Mouse (Mus musculus): ENCODE results near the gene Gpr12.
"Not testable (repeated sequence)": the region's sequence is repeated elsewhere in the genome, so short reads cannot be mapped to it uniquely, and the experiment has no call there.

Gene Gpr12

DNA sequence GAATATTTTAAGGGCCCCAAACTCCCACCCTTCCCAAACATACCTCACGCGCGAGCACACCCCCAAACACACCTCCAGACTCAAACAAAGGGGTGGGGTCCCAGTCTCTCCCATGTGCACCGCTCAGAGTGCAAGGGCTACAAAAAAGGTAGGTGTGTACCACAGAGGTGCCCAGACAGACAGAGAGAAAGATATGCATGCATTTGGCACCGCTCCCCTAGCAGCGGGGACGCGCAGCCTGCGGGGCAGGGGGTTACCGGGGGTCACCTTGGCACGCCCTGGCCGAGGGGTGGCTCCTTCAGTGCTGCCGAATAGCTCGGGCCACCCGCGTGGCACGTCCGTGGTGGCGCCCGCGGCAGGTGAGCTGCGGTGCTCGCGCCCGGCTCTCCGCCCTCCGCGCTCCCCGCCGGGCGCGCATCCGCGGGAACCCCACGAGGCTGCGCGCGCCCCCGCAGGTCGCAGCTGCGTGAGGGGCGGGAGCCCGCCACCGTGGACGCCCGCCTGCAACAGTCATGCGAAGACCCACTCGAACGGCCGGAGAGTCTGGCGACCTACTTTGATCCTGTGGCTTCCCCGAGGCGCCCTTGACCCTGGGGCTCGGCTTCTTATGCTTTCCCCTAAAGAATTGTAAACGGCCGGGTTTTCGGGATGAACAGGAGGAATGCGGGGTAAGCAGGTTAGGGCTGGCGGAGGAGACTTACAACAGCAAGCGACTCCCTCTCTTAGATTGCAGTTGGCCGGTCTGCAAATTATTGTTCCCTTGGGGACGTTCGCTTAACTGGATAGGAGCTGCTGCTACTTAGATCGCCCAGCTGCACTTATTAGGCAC is at the start of gene Gpr12:
Gene Gpr12, minus strand, starts transcription at position 762 of the 829 bp plus-strand sequence.
- DNase-seq (ENCODE audit: extremely low spot score) = peak; percentile 51

DNA sequence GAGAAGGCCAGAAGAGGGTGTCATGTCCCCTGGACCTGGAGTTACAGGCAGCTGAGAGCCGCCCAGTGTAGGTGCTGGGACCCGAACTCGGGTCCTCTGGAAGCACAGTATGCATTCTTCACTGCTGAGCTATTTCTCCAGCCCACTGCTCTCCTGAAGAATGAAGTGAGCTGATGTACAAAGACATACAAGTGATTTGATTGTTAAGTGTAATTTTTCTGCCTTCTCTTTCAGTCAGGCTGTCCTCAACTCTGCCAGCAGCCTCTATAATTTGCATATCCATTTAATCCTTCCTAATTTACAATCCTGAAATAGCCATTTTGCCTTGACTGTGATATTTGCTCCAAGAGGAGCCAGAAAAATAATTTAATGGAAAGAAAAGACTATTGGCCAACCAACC is 46.6 kb upstream of the Gpr12 start:
- no peak for DNase-seq (ENCODE audit: extremely low spot score)

DNA sequence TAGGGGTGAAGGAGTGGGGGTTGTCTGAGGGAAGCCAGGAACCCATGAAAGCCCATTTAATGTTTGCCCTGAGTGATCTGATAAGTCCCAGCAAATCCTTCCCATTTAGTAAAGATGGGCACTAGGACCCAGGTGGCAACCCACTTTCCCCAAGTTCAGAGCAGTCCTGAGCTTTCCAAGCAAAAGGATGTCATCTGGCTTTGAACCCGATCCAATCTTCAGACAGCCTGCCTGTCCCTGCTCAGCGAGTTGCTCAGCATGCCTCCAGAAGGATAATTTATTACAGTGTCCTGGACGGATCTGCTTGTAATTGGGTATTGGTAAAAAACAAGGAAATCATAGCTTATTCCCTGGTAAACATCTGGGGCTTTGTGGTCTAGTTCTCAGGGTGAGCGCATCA is 45.9 kb upstream of the Gpr12 start:
- no peak for DNase-seq (ENCODE audit: extremely low spot score)

DNA sequence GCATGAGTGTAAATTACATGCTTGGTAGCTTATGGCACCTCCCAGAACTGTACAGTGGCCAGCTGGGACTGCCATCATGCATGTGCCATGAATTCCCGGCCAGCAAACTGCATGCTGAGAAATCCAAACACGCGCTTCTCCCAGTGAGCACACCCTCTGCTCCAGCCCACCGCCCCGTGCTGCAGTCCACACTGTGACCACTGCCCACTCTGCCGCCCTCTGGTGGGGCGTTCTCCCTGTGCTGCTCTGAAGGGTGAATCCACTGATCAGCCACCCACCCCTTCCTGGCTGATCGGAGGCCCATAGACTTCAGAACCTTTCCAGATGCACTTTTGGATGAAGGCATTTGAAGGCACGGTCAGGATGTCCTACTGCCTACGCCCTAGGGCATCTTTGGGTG is 44.6 kb upstream of the Gpr12 start:
- no peak for DNase-seq (ENCODE audit: extremely low spot score)

DNA sequence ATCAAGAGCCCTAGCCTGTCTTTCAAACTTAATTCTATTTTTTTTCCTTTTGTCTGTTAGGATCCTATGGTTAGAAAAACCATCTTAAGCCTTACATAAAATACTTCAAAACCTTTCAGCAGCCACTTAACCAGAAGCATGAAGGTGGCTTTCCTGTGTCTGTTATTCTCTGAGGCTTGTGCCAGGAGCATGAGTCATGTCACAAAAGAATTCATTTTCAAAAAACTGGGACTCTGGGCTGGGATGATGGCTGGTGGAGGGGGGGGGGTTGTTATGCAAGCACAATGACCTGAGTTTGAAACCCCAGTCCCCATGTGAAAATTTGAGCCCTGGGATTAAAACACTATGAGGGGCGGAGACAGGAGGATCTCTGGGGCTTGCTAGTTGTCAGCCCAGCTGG is 43.8 kb upstream of the Gpr12 start:
- DNase-seq (ENCODE audit: extremely low spot score) = no peak

DNA sequence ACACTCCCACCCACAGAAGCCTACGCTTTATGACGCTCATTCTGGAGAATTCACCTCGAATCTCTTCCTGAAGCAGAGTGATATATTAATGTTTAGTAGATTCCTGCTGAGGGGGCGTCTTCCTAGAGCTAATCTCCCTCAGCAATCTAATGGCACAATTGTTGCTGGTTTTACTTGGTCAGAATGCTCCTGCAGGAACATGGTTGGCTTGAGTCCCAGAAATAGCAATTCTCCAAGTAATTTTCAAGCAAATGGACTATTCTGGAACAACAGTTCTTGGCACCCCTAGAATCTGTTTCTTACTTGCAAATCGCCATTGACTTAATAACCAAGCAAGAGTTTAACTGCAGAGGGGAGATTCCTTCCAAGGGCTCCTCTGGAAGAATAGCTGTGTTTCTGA is 42.9 kb upstream of the Gpr12 start:
- DNase-seq (ENCODE audit: extremely low spot score) = no peak

DNA sequence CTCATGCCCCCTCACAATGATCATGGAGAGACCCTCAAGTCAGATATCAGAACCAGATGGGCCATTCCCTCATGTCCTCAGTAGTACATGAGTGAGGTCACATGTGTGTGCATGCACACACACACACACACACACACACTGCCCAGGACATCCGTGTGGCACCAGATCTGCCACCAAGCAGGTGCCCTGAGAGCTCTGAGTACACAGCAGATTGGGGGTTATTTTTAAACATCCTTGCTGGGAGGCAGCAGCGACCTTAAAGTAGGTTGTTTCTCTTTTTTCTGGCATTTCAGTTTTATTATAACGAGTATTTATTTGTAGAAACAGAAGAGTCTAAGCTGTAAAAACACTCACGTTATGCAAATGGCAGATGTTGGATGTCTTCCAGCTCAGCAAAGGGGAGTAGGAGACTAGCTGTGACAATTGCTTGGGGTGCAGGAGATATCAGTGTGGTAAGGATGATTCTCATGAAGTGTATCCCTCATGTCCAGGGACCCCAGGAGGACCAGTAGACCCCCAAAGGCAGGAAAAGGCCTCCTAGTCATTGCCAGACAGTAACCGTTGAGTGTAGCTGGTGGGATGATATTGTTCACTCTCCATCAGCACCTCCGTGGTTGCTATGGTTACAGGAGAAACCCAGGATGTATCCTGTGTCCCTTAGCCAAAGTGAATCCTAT is 40.7 kb upstream of the Gpr12 start:
- DNase-seq (ENCODE audit: extremely low spot score) = no peak

DNA sequence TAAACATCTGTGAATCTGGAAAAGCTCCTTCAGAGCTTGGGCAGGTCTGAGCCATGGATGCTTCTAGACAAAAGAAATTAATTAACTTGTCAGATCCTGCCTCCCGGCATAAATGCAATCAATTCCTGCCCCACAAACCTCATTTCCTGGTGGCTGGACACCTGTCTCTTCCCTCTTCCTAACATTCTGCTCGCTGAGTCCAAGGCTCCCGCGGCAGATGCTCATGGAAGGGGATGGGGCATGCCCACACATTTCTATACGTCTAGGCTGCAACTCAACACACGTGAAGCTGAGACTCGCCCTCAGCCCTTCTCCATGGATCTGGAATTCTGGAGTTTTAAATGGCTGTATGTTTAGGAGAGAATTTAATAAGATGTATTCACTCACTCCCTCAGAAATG is 26.8 kb upstream of the Gpr12 start:
- no peak for DNase-seq (ENCODE audit: extremely low spot score)

DNA sequence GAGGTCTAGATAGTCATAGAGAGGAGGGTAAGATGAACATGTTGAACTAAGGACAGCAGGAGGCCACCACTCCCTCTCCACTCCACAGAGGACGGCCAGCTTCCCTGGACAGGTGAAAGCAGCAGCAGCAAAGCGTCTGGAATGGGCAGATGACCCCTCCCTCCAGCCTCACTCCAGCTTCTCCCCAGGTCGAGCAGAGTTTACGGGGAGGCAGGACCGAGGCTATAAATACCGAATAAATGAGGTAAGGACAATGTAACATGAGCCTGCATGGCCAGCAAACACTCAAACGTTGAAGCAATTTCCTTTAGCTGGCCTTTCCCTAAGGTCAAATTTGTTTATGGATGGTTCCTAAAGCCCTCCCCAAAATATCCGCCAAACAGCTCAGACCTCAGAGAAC is 26.0 kb upstream of the Gpr12 start:
- no peak for DNase-seq (ENCODE audit: extremely low spot score)

DNA sequence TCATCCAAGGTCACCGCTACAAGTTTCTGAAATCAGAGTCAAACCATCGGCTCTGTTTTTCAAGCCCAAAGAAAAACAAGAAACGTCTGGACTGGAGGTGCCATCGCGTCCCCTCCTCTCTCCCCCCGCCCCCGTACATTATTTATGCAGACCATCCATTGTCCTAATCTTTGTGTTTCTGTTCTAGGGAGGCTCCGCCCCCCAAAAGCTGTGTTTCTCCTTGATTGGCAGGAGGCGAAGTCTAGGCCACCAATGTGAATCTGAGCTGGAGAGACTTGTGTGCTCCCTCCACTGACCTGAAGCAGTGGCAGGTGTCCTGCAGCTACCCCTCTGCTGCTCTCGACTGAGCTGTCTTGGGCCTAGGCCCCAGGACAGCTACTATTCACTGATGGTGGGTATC is 24.6 kb upstream of the Gpr12 start:
- DNase-seq (ENCODE audit: extremely low spot score) = peak; percentile 28

DNA sequence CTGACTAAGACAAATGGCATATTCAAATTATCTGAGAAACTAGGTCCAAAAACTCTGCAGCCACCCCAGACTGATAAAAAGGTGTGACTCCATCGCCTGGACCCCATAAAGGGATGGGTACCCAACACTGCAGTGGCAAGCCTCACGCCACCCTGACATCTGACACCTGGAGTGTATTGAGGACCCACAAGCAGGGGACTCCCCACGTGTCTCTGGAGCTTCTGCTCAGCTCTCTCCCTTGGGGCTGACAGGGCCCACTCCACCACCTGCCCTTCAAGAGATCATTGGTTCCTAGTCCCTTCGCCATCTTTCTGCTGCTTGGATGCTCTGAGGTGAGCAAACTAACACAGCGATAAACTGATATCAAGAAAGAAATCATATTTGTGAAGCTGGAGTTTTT is 22.8 kb upstream of the Gpr12 start:
- no peak for DNase-seq (ENCODE audit: extremely low spot score)

DNA sequence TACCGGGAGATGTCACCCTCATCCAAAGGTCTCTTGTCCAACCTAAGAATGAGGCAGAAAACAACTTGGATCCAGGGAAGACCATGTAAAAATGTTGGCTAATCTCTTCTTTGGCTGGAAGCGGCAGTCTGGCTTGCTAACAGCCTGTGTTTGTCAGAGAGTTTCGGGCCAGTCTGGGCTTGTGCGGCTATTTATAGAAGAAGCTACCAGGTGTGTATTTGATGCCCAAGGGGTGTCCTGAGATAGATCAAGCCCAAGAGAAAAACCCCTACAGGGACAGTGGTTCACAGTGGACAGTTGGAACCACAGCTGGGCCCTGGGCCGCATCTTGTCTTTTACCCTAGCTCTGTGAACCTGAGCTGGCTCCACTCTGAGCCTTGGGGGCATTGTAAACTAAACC is 21.9 kb upstream of the Gpr12 start:
- no peak for DNase-seq (ENCODE audit: extremely low spot score)

DNA sequence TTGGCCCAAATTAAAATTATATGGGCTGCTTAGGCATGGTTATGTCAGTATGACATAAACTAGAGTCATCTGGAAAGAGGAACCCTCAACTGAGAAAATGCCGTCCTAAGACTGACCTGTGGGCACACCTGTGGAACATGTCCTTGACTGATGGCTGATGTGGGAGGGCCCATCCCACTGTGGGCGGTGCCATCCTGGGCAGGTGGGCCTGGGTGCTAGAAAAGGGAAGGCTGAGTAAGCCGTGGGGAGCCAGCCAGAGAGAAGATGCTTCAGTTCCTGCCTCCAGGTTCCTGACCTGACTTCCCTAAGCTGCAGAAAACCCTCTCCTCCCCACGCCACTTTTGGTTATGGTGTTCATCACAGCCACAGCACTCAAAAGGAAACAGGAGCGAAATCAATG is 21.2 kb upstream of the Gpr12 start:
- no peak for DNase-seq (ENCODE audit: extremely low spot score)

DNA sequence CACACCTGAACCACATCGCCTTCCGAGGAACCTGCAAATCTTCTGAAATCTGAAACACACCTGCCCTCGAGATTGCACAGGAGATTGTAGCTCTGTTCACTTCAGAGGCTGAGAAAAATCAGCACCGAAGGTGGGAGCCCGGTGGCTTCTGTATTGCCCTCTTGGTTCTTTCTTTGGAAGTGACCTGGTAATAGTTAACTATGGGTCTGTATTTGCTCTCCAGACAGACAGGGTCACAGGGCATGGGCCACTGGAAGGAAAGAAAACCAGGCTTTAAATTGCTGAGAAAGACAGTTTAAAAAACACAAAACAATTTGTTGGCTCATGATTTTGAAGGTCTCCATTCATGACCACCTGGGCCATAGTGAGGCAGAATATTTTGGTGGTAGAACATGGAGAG is 14.9 kb upstream of the Gpr12 start:
- no peak for DNase-seq (ENCODE audit: extremely low spot score)

DNA sequence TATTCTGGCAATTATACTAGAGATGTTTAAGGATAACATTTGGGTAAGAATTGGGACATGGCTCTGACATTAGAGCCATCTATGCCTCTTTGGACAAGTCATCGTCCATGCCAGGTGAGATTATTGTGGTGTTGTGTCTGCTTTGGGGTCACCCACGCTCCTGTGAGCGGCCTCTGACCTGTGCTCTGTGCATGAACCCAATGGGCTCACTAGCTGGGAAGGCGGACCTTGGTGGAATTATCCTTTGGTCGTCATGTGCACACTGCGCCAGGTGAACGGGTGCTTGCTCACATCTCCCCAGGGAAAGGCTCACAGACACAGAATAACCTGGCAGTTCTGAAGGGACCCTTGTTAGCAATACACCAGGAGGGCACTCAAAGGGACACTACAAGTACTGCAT is 14.2 kb upstream of the Gpr12 start:
- not testable (repeated sequence) for DNase-seq (ENCODE audit: extremely low spot score)

DNA sequence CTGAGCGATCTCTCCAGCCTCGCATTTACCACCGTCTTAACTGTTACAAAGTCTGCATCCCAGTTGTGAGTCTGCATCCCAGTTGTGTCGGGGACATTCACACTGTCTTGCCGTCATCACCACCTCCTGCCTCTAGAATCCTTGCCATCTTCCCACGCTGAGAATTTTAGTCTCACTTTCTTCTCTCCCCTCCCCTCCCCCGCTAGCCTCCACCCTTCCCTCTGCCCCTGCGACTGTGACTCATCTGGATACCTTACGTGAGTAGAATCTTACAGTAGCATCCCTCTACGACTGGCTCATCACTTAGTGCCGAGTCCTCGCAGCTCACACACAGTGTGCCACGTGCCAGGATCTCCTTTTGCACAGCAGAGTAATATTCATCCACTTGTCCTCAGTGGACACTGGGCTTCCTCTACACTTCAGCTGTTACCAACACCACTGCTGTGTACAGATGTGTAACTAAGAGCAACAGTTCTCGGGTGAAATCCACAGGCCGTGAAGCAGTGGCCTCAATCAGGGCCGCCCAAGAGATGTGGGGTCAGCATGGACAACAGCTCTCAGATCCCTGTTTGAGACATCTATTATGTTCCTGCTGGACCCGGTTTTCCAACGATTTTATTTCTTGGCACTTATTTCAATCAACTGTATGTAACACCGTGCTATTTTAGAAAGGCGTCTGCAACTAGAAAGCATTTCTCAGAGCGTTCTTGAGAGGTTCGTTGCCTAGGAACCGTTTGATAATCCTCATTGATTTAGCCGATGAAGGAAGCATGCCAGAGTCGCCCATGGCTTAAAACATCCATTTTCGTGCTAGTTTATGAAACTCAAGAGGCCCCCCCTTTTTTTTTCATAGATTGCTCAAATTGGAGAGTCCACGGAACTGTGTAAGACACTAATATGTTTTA is 13.4 kb upstream of the Gpr12 start:
- no peak for DNase-seq (ENCODE audit: extremely low spot score)

DNA sequence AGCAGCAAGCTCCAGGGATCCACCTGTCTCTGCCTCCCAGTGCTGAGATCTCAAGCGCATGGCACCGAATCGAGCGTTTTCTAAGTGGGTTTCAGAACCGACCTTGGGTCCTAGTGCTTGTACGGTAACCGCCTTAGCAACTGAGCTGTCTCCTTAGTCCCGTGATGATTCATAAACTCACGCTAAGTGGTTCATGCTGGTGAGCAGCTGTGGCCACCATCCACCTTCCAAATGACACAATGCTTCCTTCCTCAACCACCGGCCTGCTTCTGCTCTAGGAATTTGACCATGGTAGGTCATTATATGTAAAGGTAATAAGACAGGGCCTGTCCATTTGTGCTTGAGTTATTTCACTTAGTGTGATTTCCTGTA is 12.4 kb upstream of the Gpr12 start:
- no peak for DNase-seq (ENCODE audit: extremely low spot score)

DNA sequence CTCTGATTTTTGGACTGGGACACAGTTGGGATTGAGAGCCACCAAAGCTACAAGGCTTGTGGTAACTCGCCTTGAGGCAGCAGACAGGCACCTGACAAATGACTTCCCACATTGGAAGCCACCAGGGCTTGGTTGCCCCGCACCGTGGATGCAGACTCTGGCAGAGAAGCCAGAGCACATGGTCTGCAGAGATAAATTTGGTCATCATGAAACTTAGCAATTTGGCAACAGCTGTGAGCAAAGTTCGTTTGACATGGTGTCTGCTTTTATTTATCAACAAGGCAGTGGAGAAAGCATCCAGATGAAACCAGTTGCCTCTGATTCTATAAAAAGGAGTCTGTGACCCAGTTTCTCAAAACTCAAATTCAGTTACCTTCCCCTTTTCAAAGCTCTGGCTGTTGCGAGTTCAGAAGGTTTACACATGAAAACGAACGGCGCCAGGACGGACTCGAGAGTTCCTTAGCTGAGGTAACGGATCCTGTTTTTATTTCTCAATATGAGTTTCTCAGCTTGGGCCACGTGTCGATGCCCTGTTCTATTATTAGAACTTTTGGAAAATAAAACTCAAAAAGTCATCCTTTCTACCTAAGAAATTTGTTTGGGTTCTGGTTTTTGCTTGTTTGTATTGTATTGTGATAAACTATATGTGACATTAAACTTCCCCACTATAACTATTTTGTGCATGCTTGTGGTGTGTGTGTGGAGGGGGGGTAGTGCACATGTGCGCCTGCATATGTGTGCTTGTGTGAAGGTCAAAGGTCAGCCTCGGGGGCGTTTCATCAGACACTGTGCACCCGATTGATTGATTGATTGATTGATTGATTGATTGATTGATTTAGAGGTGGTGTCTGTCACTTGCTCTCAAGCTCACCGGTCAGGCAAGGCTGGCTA is 11.8 kb upstream of the Gpr12 start:
- no peak for DNase-seq (ENCODE audit: extremely low spot score)

DNA sequence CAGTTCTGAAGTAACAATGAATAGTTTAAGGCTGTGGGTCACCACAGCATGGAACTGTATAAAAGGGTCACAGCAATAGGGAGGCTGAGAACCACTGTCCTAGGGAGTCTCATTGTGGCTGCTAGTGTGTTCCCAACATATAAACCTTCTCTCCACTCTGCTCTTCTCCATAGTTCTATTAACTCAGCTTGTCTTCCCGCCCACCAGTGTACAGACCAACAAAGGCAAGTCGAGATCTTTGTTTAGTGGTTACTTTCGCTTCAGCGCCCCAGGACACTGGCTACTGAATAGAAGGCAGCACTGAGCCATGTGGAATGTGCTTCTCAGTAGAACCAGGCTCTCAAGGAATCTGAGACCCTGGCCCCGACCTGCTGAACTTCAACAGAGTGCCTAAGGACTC is 7.5 kb upstream of the Gpr12 start:
- DNase-seq (ENCODE audit: extremely low spot score) = peak; percentile 78

DNA sequence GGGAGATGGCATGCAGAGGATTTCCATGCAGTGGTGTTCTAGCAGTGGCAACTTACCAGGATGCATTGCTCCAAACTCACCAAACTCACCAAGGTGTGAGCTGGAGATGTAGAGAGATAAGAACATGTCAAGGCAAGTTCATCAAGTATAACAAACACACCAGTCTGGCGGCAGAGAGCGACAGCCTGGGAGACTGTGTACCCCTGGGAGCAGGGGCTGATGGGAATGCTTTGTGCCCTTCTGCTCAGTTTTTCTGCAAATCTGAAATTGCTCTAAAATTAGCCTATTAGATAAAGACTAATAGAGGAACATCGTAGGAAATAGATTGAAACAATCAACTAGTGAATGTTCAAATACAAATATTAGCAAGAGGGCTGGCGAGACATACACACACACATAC is 6.6 kb upstream of the Gpr12 start:
- no peak for DNase-seq (ENCODE audit: extremely low spot score)

DNA sequence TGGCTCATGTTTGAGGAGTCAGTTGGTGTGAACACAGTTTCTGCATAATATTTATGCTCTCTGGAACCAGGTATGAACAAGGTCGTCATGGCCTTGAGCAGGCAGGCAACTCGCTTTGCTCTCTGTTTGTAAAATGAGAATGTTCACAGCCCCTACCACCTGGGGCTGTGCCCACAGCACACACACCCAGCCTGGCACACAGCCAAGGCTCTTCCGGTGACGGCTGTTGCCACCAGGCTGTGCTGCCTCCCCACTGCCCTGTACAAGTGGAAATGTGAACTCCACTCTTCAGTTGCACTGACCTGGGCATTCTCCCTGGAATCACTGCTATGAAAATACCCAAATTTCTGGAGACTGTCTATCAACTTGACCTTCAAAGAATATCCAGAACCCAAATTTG is 5.9 kb upstream of the Gpr12 start:
- no peak for DNase-seq (ENCODE audit: extremely low spot score)

All from embryo, embryonic 9.5 days (tissue).